Mouse (Mus musculus) WW6 (cell line): ENCODE results near the gene Agap1.
"Not testable (repeated sequence)": the region's sequence is repeated elsewhere in the genome, so short reads cannot be mapped to it uniquely, and the experiment has no call there.

ENCODE experiments used
- DNase-seq: peaks from one replicate; pipeline ENCODE4 v3.0.0-alpha.2; 2013; ENCODE audit warnings: low read depth, low spot score

Agap1 gene

GRCm38 (mm10) chr1:89501346-89501745 is 46.7 kb downstream of the Agap1 start:
- DNase-seq = no peak

GRCm38 (mm10) chr1:89501891-89502290 is 47.3 kb downstream of the Agap1 start:
- DNase-seq = not testable (repeated sequence)

GRCm38 (mm10) chr1:89509196-89509595 is 54.6 kb downstream of the Agap1 start:
- no peak for DNase-seq

- no peak for DNase-seq
Observed at GRCm38 (mm10) chr1:89509763-89510340, 55.2 kb downstream of the Agap1 start.

- no peak for DNase-seq
Observed at GRCm38 (mm10) chr1:89510731-89511130, 56.1 kb downstream of the Agap1 start.

GRCm38 (mm10) chr1:89513616-89514283 is 59.1 kb downstream of the Agap1 start:
- no peak for DNase-seq

GRCm38 (mm10) chr1:89515808-89516560 is 61.4 kb downstream of the Agap1 start:
- DNase-seq = no peak

- DNase-seq = no peak
Observed at GRCm38 (mm10) chr1:89517817-89518216, 63.2 kb downstream of the Agap1 start.

GRCm38 (mm10) chr1:89519914-89520643 is 65.5 kb downstream of the Agap1 start:
- no peak for DNase-seq

GRCm38 (mm10) chr1:89521406-89521805 is 66.8 kb downstream of the Agap1 start:
- DNase-seq = no peak

- DNase-seq = no peak
Observed at GRCm38 (mm10) chr1:89521935-89522535, 67.4 kb downstream of the Agap1 start.

- peak; percentile 46 for DNase-seq
Observed at GRCm38 (mm10) chr1:89524369-89524768, 69.8 kb downstream of the Agap1 start.

GRCm38 (mm10) chr1:89524998-89525397 is 70.4 kb downstream of the Agap1 start:
- no peak for DNase-seq

- DNase-seq = peak; percentile 36
Observed at GRCm38 (mm10) chr1:89525825-89526224, 71.2 kb downstream of the Agap1 start.

GRCm38 (mm10) chr1:89528671-89529276 is 74.2 kb downstream of the Agap1 start:
- DNase-seq = no peak

- no peak for DNase-seq
Observed at GRCm38 (mm10) chr1:89533702-89534101, 79.1 kb downstream of the Agap1 start.

- DNase-seq = no peak
Observed at GRCm38 (mm10) chr1:89535206-89535605, 80.6 kb downstream of the Agap1 start.

- DNase-seq = no peak
Observed at GRCm38 (mm10) chr1:89538163-89538946, 83.7 kb downstream of the Agap1 start.

GRCm38 (mm10) chr1:89539127-89539526 is 84.5 kb downstream of the Agap1 start:
- no peak for DNase-seq

GRCm38 (mm10) chr1:89541151-89541550 is 86.5 kb downstream of the Agap1 start:
- DNase-seq = no peak
